Mouse (Mus musculus): ENCODE results near the gene Zfp526.

- TF ChIP-seq TAL1 (IDR thresholded peaks at IDR 0.05; ENCODE audit: low read length) (no peak), GATA1 (IDR thresholded peaks at IDR 0.05; ENCODE audit: low read length) (no peak)
Observed at GRCm38 (mm10) chr7:25184091-25184490, 37.1 kb upstream of the Zfp526 start.

Measured in erythroblast, embryonic 14.5 days (primary cell).